Mouse (Mus musculus) naive thymus-derived CD4-positive, alpha-beta T cell, adult 2 months (primary cell): ENCODE measurements around the gene Mybl2.
"Not testable (repeated sequence)": the region's sequence is repeated elsewhere in the genome, so short reads cannot be mapped to it uniquely, and the experiment has no call there.

Experiments
- DNase-seq: peaks from one replicate; pipeline ENCODE4 v3.0.0-alpha.2; 2011; ENCODE audit warnings: low read depth

Gene Mybl2

GRCm38 (mm10) chr2:163054335-163054840 is at the start of gene Mybl2:
Mybl2 (plus strand) TSS chr2:163054687.
- DNase-seq: peak; percentile 94

- DNase-seq: no peak
Observed at GRCm38 (mm10) chr2:163007299-163007698, 47.2 kb upstream of the Mybl2 start.

- DNase-seq: peak; percentile 93
Observed at GRCm38 (mm10) chr2:163016916-163017743, 37.4 kb upstream of the Mybl2 start, which contains the start of gene Ift52. Ift52 (plus strand) TSS chr2:163017354.

- no peak for DNase-seq
Observed at GRCm38 (mm10) chr2:163031289-163031688, 23.2 kb upstream of the Mybl2 start.

GRCm38 (mm10) chr2:163031757-163032156 is 22.7 kb upstream of the Mybl2 start:
- no peak for DNase-seq

- no peak for DNase-seq
Observed at GRCm38 (mm10) chr2:163032622-163033021, 21.9 kb upstream of the Mybl2 start.

- DNase-seq: no peak
Observed at GRCm38 (mm10) chr2:163039940-163040339, 14.5 kb upstream of the Mybl2 start.

- peak; percentile 69 for DNase-seq
Observed at GRCm38 (mm10) chr2:163048125-163048524, 6.4 kb upstream of the Mybl2 start.

- no peak for DNase-seq
Observed at GRCm38 (mm10) chr2:163049116-163049515, 5.4 kb upstream of the Mybl2 start.

GRCm38 (mm10) chr2:163051691-163052090 is 2.8 kb upstream of the Mybl2 start:
- DNase-seq: no peak

GRCm38 (mm10) chr2:163052101-163052500 is 2.4 kb upstream of the Mybl2 start:
- no peak for DNase-seq

GRCm38 (mm10) chr2:163052826-163053225 is 1.7 kb upstream of the Mybl2 start:
- no peak for DNase-seq

GRCm38 (mm10) chr2:163054891-163055494 is 506 bp downstream of the Mybl2 start:
- peak; percentile 34 for DNase-seq

GRCm38 (mm10) chr2:163055715-163056114 is 1.2 kb downstream of the Mybl2 start:
- DNase-seq: no peak

- DNase-seq: no peak
Observed at GRCm38 (mm10) chr2:163056584-163056983, 2.1 kb downstream of the Mybl2 start.

GRCm38 (mm10) chr2:163058981-163059380 is 4.5 kb downstream of the Mybl2 start:
- not testable (repeated sequence) for DNase-seq

GRCm38 (mm10) chr2:163060630-163061029 is 6.1 kb downstream of the Mybl2 start:
- no peak for DNase-seq

- DNase-seq: no peak
Observed at GRCm38 (mm10) chr2:163061203-163062118, 7.0 kb downstream of the Mybl2 start.

GRCm38 (mm10) chr2:163062119-163062508 is 7.6 kb downstream of the Mybl2 start:
- DNase-seq: no peak

- DNase-seq: no peak
Observed at GRCm38 (mm10) chr2:163066326-163066725, 11.8 kb downstream of the Mybl2 start.

- DNase-seq: no peak
Observed at GRCm38 (mm10) chr2:163067233-163067632, 12.7 kb downstream of the Mybl2 start.

- DNase-seq: no peak
Observed at GRCm38 (mm10) chr2:163070213-163070612, 15.7 kb downstream of the Mybl2 start.
